9 mouse cellular contexts compared by ENCODE assay signal in the genomic region with DNA sequence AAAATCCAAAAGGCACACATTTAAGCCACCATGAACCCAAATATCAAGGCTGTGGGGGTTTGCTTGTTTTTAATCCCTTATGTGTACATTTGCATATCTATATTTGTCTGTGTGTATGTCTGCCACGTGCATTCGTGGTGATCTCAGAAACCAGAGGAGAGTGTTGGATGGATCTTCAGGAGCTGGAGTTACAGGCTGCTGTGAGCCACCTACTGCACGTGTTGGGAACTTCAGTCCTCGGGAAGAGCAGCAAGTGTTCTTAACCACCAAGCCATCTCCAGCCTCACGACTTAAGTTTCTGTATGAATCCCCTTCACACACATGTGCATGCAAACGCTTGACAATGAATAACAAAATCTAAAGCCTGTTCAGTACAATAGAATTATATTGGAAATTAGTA. TPM values are rescaled to one million over a fixed set of nuclear protein-coding genes. Genes with fewer than 3 reads are reported as not detected.
A peak's percentile ranks its signal among the peaks of the same experiment; 100 is the strongest.
DNase-seq lines count a peak whose midpoint lies in the region; ATAC-seq and TF ChIP-seq lines count a peak whose summit lies in the region.
"Had no signal": no experiment of that assay in that cellular context is flagged by ENCODE, and none has a peak within 500 bp of the region (broad histone marks: within the 10 kb centered on the region; RNA-seq: fewer than 3 reads in every experiment).

No protein-coding gene starts in this region.

- no peak for ATAC-seq in lung, embryonic 14.5 days (ENCODE audit: insufficient read depth)
- peak; percentile 75 for ATAC-seq in megakaryocyte-erythroid progenitor cell, adult 5-6 weeks (replicated peaks; ENCODE audit: low FRiP score, low TSS enrichment, poor library complexity, severe bottlenecking)
- ATAC-seq in intestine, embryonic 16.5 days = no peak

- no peak overlapping the region for H3K27ac ChIP-seq in lung, embryonic 14.5 days (ENCODE audit: low read depth)
- H3K27ac ChIP-seq in intestine, embryonic 16.5 days (ENCODE audit: low read length) = no peak overlapping the region

- DNase-seq in cerebellum, postnatal 10 days = peak; percentile 34 to 47
- no peak for DNase-seq in cerebellum, adult 8-10 months
- peak; percentile 77 for DNase-seq in lung, embryonic 14.5 days
- DNase-seq in lung, postnatal 36 days = no peak
- DNase-seq in frontal cortex, postnatal 25 days (ENCODE audit: low spot score in 2 of 2) = peak; percentile 47
- DNase-seq in urinary bladder, adult 18-20 months (ENCODE audit: low spot score in 2 of 2) = no peak

- H3K4me1 ChIP-seq in lung, embryonic 14.5 days (ENCODE audit: insufficient read depth) = no peaks in the 10 kb centered on the region
- peaks cover 5% of the 10 kb centered on the region for H3K4me1 ChIP-seq in intestine, embryonic 16.5 days (ENCODE audit: control insufficient read depth, insufficient read depth, low read length)

- no peaks in the 10 kb centered on the region for H3K36me3 ChIP-seq in lung, embryonic 14.5 days (ENCODE audit: insufficient read depth)
- no peaks in the 10 kb centered on the region for H3K36me3 ChIP-seq in intestine, embryonic 16.5 days (ENCODE audit: control insufficient read depth, insufficient read depth, low read length)

- H3K9me3 ChIP-seq in lung, embryonic 14.5 days (ENCODE audit: low read depth, low read length) = no peaks in the 10 kb centered on the region
- H3K9me3 ChIP-seq in intestine, embryonic 16.5 days (ENCODE audit: control insufficient read depth, low read length) = no peaks in the 10 kb centered on the region

- H3K9ac ChIP-seq in lung, embryonic 14.5 days = no peak overlapping the region
- no peak overlapping the region for H3K9ac ChIP-seq in intestine, embryonic 16.5 days (ENCODE audit: low read depth, low read length)

- no peak overlapping the region for H3K4me3 ChIP-seq in lung, embryonic 14.5 days (ENCODE audit: low read depth, low read length)
- H3K4me3 ChIP-seq in intestine, embryonic 16.5 days (ENCODE audit: low read length) = no peak overlapping the region

- H3K4me2 ChIP-seq in lung, embryonic 14.5 days = no peak overlapping the region
- no peak overlapping the region for H3K4me2 ChIP-seq in intestine, embryonic 16.5 days (ENCODE audit: low read depth, low read length)

- TF ChIP-seq CTCF in lung, embryonic 14.5 days (IDR thresholded peaks at IDR 0.05; ENCODE audit: low read depth) = peak; percentile 70

- H3K27me3 ChIP-seq in lung, embryonic 14.5 days (ENCODE audit: insufficient read depth, low read length) = no peaks in the 10 kb centered on the region
- H3K27me3 ChIP-seq in intestine, embryonic 16.5 days (replicated peaks; ENCODE audit: control insufficient read depth, insufficient read depth, low read length) = no peaks in the 10 kb centered on the region

- WGBS in lung, embryonic 14.5 days = 11% methylated on average over 6 of the region's 6 CpGs
- 13% methylated on average over 6 of the region's 6 CpGs for WGBS in intestine, embryonic 16.5 days

RNA-seq across cellular contexts. Expression of a gene that starts 7.9 kb away (rescaled TPM):
- not detected in 2 replicates for polyA plus RNA-seq in lung, embryonic 14.5 days (2014; fragmentation: Nextera tagmentation; extraction: Ambion mirVana)
- not detected in 2 replicates for total RNA-seq in megakaryocyte-erythroid progenitor cell, adult 5-6 weeks (2014; fragmentation: Nextera tagmentation)
- total RNA-seq in megakaryocyte-erythroid progenitor cell, adult 5-6 weeks (2017) = 0.11 and 0.42 TPM in 2 replicates
- polyA plus RNA-seq in intestine, embryonic 16.5 days (2015; fragmentation: Nextera tagmentation; extraction: Ambion mirVana) = not detected in 2 replicates
- total RNA-seq: layer of hippocampus, postnatal 36 days had no signal

RNA-seq across cellular contexts. Expression of a gene that starts 45.4 kb away (rescaled TPM):
- 3.7 and 4.5 TPM in 2 replicates for polyA plus RNA-seq in lung, embryonic 14.5 days (2014; fragmentation: Nextera tagmentation; extraction: Ambion mirVana)
- not detected in 2 replicates for total RNA-seq in megakaryocyte-erythroid progenitor cell, adult 5-6 weeks (2014; fragmentation: Nextera tagmentation)
- total RNA-seq in megakaryocyte-erythroid progenitor cell, adult 5-6 weeks (2017) = 16.7 and 18.5 TPM in 2 replicates
- 4.1 and 5.6 TPM in 2 replicates for polyA plus RNA-seq in intestine, embryonic 16.5 days (2015; fragmentation: Nextera tagmentation; extraction: Ambion mirVana)

Comparison
In these comparisons a context has a peak if more than half of its experiments do, and no peak if none do; other contexts are left out.
1. DNase-seq: peak in cerebellum, postnatal 10 days (2 of 2), lung, embryonic 14.5 days (single experiment) and frontal cortex, postnatal 25 days (2 of 2); none in cerebellum, adult 8-10 months (single experiment), lung, postnatal 36 days (single experiment) and urinary bladder, adult 18-20 months (0 of 2).